Mouse (Mus musculus): Measurements from ENCODE around the gene Trmt2b. TPM values are rescaled to one million over a fixed set of nuclear protein-coding genes. Genes with fewer than 3 reads are reported as not detected.
"Not testable (repeated sequence)": the region's sequence is repeated elsewhere in the genome, so short reads cannot be mapped to it uniquely, and the experiment has no call there.

The Trmt2b gene
- total RNA-seq (2014; rRNA removed) (25.2 and 27.3 TPM in 2 replicates), polyA plus RNA-seq (2012; rRNA removed) (9.2 and 10.0 TPM in 2 replicates)

DNA sequence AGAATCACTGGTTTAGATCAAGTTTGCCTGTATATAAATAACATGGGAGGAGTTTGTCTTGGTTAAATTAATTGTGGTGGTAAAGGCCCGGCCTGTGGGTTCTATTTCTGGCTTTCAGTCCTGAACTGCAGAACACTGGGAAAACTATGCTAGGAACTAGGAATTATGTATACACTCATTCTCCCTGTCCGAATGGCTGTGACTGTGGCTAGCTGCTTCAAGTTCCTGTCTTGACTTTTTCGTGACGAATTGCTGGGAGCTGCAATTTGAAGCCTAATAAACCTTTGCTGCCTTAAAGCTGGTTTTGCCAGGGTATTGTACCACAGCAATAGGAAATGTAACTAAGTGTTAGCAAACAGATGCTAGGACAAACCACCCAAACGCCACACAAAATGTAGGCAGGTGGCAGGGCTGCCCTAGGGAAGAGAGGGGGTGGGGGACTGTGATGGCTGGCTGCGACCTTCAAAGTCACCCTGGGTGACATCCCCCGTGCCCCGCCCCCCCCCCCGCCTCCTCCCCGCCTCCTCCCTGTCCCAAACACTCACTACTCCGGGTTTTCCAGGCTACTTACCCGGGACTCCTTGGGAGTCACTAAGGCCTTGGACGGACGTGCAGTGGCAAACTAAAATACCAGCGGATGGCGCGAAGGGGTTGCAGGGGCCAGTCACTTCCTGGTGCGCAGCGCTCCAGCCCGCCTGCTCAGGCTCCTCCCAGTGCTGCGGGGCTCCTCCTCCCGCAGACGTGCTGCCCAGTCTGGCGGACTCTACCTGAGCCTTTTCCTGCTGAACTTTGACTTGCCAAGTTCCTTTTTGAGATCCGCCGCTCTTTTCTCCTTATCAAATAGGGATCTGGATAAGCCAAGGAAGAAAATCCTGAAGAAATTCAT is at the start of gene Trmt2b:
Gene Trmt2b, minus strand, starts transcription at position 710 of the 886 bp plus-strand sequence.
- Histone ChIP-seq H3K27ac (replicated peaks; ENCODE audit: insufficient read depth, low read depth, low read length) (peak within 1 kb of the TSS; percentile 90), H3K27me3 (ENCODE audit: control insufficient read depth, insufficient read depth, low read length) (no peaks in the 10 kb centered on the region), H3K79me2 (ENCODE audit: control insufficient read depth, insufficient read depth, low read length) (peaks cover 2% of the 10 kb centered on the region; the same call in 1 of the 2 replicates), H3K9ac (ENCODE audit: low read depth, low read length) (peak within 1 kb of the TSS; percentile 82), H3K4me3 (ENCODE audit: insufficient read depth, low read depth, low read length) (peak within 1 kb of the TSS; percentile 91), H3K4me1 (ENCODE audit: control insufficient read depth, insufficient read depth, low read length) (no peaks in the 10 kb centered on the region; the same call in 1 of the 2 replicates), H3K36me3 (ENCODE audit: control insufficient read depth, insufficient read depth, low read length) (no peaks in the 10 kb centered on the region)
- 1% methylated on average over 20 of the region's 26 CpGs for WGBS
- no peak for TF ChIP-seq CTCF (IDR thresholded peaks at IDR 0.05; ENCODE audit: low read depth, low read length)
- TF ChIP-seq POLR2A (IDR thresholded peaks at IDR 0.05; ENCODE audit: extremely low read depth, insufficient read depth, low read length): 0 out of 2 replicates have a peak, but pooled peaks have one; percentile 8
- DNase-seq (ENCODE audit: extremely low read depth, low read depth, low spot score): peak; percentile 71

- peak; percentile 14 for DNase-seq (ENCODE audit: extremely low read depth, low read depth, low spot score)
- TF ChIP-seq CTCF (IDR thresholded peaks at IDR 0.05; ENCODE audit: low read depth, low read length): 0 out of 2 replicates have a peak, but pooled peaks have one; percentile 17
- TF ChIP-seq POLR2A (IDR thresholded peaks at IDR 0.05; ENCODE audit: extremely low read depth, insufficient read depth, low read length): no peak
- Histone ChIP-seq H3K9ac (ENCODE audit: low read depth, low read length) (no peak overlapping the region), H3K27me3 (ENCODE audit: control insufficient read depth, insufficient read depth, low read length) (no peaks in the 10 kb centered on the region), H3K27ac (replicated peaks; ENCODE audit: insufficient read depth, low read depth, low read length) (no peak overlapping the region), H3K4me3 (ENCODE audit: insufficient read depth, low read depth, low read length) (no peak overlapping the region), H3K36me3 (ENCODE audit: control insufficient read depth, insufficient read depth, low read length) (no peaks in the 10 kb centered on the region), H3K4me1 (ENCODE audit: control insufficient read depth, insufficient read depth, low read length) (no peaks in the 10 kb centered on the region), H3K79me2 (ENCODE audit: control insufficient read depth, insufficient read depth, low read length) (no peaks in the 10 kb centered on the region)
- WGBS: 71% methylated on average over 2 of the region's 2 CpGs
These were observed 42.6 kb upstream of the Trmt2b start for GRCm38 (mm10) chrX:134319153-134319932.

DNA sequence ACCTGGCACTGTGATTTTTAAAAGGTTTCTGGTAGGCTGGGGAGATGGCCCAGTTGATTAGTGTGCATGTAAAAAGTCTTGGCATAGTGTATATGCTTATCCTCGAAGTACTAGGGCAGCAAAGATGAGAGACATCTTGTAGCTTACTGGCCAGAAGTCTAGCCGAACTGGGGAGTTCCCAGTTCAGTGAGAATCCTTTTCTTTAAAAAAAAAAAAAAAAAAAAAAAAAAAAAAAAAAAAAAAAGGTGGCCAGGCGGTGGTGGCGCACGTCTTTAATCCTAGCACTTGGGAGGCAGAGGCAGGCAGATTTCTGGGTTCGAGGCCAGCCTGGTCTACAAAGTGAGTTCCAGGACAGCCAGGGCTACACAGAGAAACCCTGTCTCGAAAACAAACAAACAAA is 34.4 kb upstream of the Trmt2b start:
- WGBS: 95% methylated on average over 6 of the region's 7 CpGs

GRCm38 (mm10) chrX:134308275-134308634 is 31.5 kb upstream of the Trmt2b start:
- WGBS: 2% methylated on average over 9 of the region's 9 CpGs
- DNase-seq (ENCODE audit: extremely low read depth, low read depth, low spot score): no peak

More for the DNA sequence above, 34.4 kb upstream of the Trmt2b start:
- not testable (repeated sequence) for H3K4me1 ChIP-seq (ENCODE audit: control insufficient read depth, insufficient read depth, low read length); H3K79me2 ChIP-seq (ENCODE audit: control insufficient read depth, insufficient read depth, low read length); H3K4me3 ChIP-seq (ENCODE audit: insufficient read depth, low read depth, low read length); H3K36me3 ChIP-seq (ENCODE audit: control insufficient read depth, insufficient read depth, low read length); H3K9ac ChIP-seq (ENCODE audit: low read depth, low read length); H3K27me3 ChIP-seq (ENCODE audit: control insufficient read depth, insufficient read depth, low read length); H3K27ac ChIP-seq (replicated peaks; ENCODE audit: insufficient read depth, low read depth, low read length); DNase-seq (ENCODE audit: extremely low read depth, low read depth, low spot score)

DNA sequence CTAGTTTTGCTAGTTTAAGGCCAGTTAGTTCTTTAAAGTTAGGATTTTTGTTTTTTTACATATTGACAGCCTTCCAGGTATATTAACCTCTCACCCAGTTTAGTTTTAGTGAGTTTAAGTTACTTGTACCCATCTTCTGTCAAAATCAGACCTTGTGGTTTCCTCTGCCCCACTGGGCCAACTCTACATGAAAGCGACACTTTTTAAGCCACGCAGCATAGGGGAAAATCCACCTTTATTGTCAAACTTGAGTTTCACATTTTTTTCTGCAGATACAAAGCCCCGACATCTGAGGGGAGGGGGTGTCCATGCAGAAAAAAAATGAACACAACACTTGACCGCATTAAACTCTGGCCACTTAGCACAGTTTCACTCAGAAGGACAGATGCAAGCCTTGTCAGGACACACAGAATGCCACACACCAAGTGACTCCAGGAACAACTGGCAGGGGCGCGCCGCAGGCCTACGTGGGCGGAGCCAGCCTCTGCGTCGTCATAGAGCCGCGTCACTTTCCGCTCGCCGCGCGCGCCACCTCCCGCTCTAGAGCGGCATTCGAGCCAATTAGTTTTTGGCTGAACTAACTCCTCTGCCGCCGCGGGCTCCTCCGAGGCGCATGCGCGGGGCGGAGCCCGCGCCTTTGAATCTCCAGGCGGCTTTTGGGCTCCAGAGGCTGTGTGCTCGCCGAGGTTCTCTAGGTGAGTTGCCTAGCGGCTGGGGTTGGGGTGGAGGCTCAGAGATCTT is 30.9 kb upstream of the Trmt2b start, which contains the start of gene Cenpi:
Gene Cenpi, plus strand, starts transcription at position 551 of the 741 bp plus-strand sequence.
- DNase-seq (ENCODE audit: extremely low read depth, low read depth, low spot score): peak; percentile 70
- WGBS: 1% methylated on average over 28 of the region's 36 CpGs
- Histone ChIP-seq H3K79me2 (ENCODE audit: control insufficient read depth, insufficient read depth, low read length) (no peaks in the 10 kb centered on the region), H3K27me3 (ENCODE audit: control insufficient read depth, insufficient read depth, low read length) (no peaks in the 10 kb centered on the region), H3K4me3 (ENCODE audit: insufficient read depth, low read depth, low read length) (peak within 1 kb of the TSS; percentile 43), H3K36me3 (ENCODE audit: control insufficient read depth, insufficient read depth, low read length) (no peaks in the 10 kb centered on the region), H3K27ac (replicated peaks; ENCODE audit: insufficient read depth, low read depth, low read length) (peak within 1 kb of the TSS; percentile 93), H3K9ac (ENCODE audit: low read depth, low read length) (peak within 1 kb of the TSS; percentile 78), H3K4me1 (ENCODE audit: control insufficient read depth, insufficient read depth, low read length) (peaks cover 3% of the 10 kb centered on the region; the same call in 1 of the 2 replicates)
- TF ChIP-seq CTCF (IDR thresholded peaks at IDR 0.05; ENCODE audit: low read depth, low read length): no peak
- TF ChIP-seq POLR2A (IDR thresholded peaks at IDR 0.05; ENCODE audit: extremely low read depth, insufficient read depth, low read length): peak; percentile 62

More at GRCm38 (mm10) chrX:134308275-134308634, 31.5 kb upstream of the Trmt2b start:
- Histone ChIP-seq H3K27me3 (ENCODE audit: control insufficient read depth, insufficient read depth, low read length) (no peaks in the 10 kb centered on the region), H3K4me1 (ENCODE audit: control insufficient read depth, insufficient read depth, low read length) (peaks cover 3% of the 10 kb centered on the region; the same call in 1 of the 2 replicates), H3K27ac (replicated peaks; ENCODE audit: insufficient read depth, low read depth, low read length) (no peak overlapping the region), H3K36me3 (ENCODE audit: control insufficient read depth, insufficient read depth, low read length) (no peaks in the 10 kb centered on the region), H3K9ac (ENCODE audit: low read depth, low read length) (no peak overlapping the region; the same call in 1 of the 2 replicates), H3K4me3 (ENCODE audit: insufficient read depth, low read depth, low read length) (peak overlapping the region; percentile 38), H3K79me2 (ENCODE audit: control insufficient read depth, insufficient read depth, low read length) (no peaks in the 10 kb centered on the region)
- TF ChIP-seq CTCF (IDR thresholded peaks at IDR 0.05; ENCODE audit: low read depth, low read length): no peak
- no peak for TF ChIP-seq POLR2A (IDR thresholded peaks at IDR 0.05; ENCODE audit: extremely low read depth, insufficient read depth, low read length)

Measured in liver, adult 2 months (tissue).